Mouse (Mus musculus) forebrain, embryonic 16.5 days (tissue): ENCODE results near the gene Bicral. TPM values are rescaled to one million over a fixed set of nuclear protein-coding genes. Genes with fewer than 3 reads are reported as not detected.

Experiments used
- ATAC-seq: fragments of 200-750 bp; cut with Nextera tagmentation; 2 replicates; pipeline ENCODE4 v1.8.0; 2017; ENCODE audit warnings: mild to moderate bottlenecking, moderate library complexity
- H3K27ac ChIP-seq: fragments of 300-500 bp; sonication (generic); 2 replicates; pipeline ENCODE4 v1.5.1; 2014; ENCODE audit warnings: low read length, control low read depth
- H3K27me3 ChIP-seq: fragments of 300-500 bp; sonication (generic); replicated peaks from 2 replicates; pipeline ENCODE4 v1.6.1; 2014; ENCODE audit warnings: low read length; ENCODE audit not compliant: control insufficient read depth, insufficient read depth
- H3K36me3 ChIP-seq: fragments of 300-500 bp; sonication (generic); 2 replicates; pipeline ENCODE4 v1.6.1; 2014; ENCODE audit not compliant: control insufficient read depth, insufficient read depth
- H3K4me1 ChIP-seq: fragments of 300-500 bp; sonication (generic); replicated peaks from 2 replicates; pipeline ENCODE4 v1.6.1; 2014; ENCODE audit warnings: low read length; ENCODE audit not compliant: control insufficient read depth, insufficient read depth
- H3K4me2 ChIP-seq: fragments of 300-500 bp; sonication (generic); 2 replicates; pipeline ENCODE4 v1.6.1; 2014; ENCODE audit warnings: mild to moderate bottlenecking, low read length, control low read depth
- H3K4me3 ChIP-seq: fragments of 300-500 bp; sonication (generic); replicated peaks from 2 replicates; pipeline ENCODE4 v1.5.1; 2014; ENCODE audit warnings: mild to moderate bottlenecking, low read length, control low read depth
- H3K9ac ChIP-seq: fragments of 300-500 bp; sonication (generic); replicated peaks from 2 replicates; pipeline ENCODE4 v1.6.1; 2014; ENCODE audit warnings: low read depth, low read length, control low read depth
- H3K9me3 ChIP-seq: fragments of 300-500 bp; sonication (generic); 2 replicates; pipeline ENCODE4 v1.6.1; 2016; ENCODE audit warnings: low read length; ENCODE audit not compliant: control insufficient read depth
- WGBS: fragments of 180-500 bp; shearing (Covaris S2); extraction: QIAGEN DNeasy Blood & Tissue Kit; methylation state at CpG from one replicate; pipeline ENCODE4 v1.1.7; 2014; 5-methylcytosine and 5-hydroxymethylcytosine counted together
- polyA plus RNA-seq: library from polyadenylated mRNA; unstranded; fragments of >200 nt; fragmentation: Nextera tagmentation; extraction: Ambion mirVana; gene quantifications from 2 replicates; pipeline ENCODE4 v1.2.1, GENCODE M21; 2015

Gene Bicral
- polyA plus RNA-seq, 1 experiment from 2014 or later = 10.0 TPM

- WGBS = 76% methylated on average over 13 of the region's 13 CpGs
- no peak overlapping the region for H3K4me2 ChIP-seq
- H3K9ac ChIP-seq = no peak overlapping the region
- no peak overlapping the region for H3K4me3 ChIP-seq
- no peak for ATAC-seq
- H3K27me3 ChIP-seq = no peaks in the 10 kb centered on the region
- H3K9me3 ChIP-seq = no peaks in the 10 kb centered on the region
- H3K27ac ChIP-seq = no peak overlapping the region
- no peaks in the 10 kb centered on the region; the same call in 1 of the 2 replicates for H3K4me1 ChIP-seq
- peaks cover 12% of the 10 kb centered on the region for H3K36me3 ChIP-seq
Measured at GRCm38 (mm10) chr17:46816306-46816705, 42.0 kb downstream of the Bicral start.

GRCm38 (mm10) chr17:46814497-46814896 is 43.8 kb downstream of the Bicral start:
- Histone ChIP-seq H3K9ac (no peak overlapping the region), H3K4me1 (no peaks in the 10 kb centered on the region; the same call in 1 of the 2 replicates), H3K4me3 (no peak overlapping the region), H3K4me2 (no peak overlapping the region), H3K27me3 (no peaks in the 10 kb centered on the region), H3K27ac (no peak overlapping the region), H3K9me3 (no peaks in the 10 kb centered on the region), H3K36me3 (peaks cover 14% of the 10 kb centered on the region)
- WGBS = 91% methylated on average over 6 of the region's 6 CpGs
- ATAC-seq = no peak

- Histone ChIP-seq H3K4me1 (no peaks in the 10 kb centered on the region; the same call in 1 of the 2 replicates), H3K4me2 (no peak overlapping the region), H3K9me3 (no peaks in the 10 kb centered on the region), H3K4me3 (no peak overlapping the region), H3K9ac (no peak overlapping the region), H3K27me3 (no peaks in the 10 kb centered on the region), H3K36me3 (peaks cover 19% of the 10 kb centered on the region), H3K27ac (no peak overlapping the region)
- ATAC-seq = no peak
- 88% methylated on average over 8 of the region's 8 CpGs for WGBS
Measured at GRCm38 (mm10) chr17:46813637-46814036, 44.6 kb downstream of the Bicral start.

GRCm38 (mm10) chr17:46812442-46812841 is 45.8 kb downstream of the Bicral start:
- Histone ChIP-seq H3K9me3 (no peaks in the 10 kb centered on the region), H3K4me1 (no peaks in the 10 kb centered on the region; the same call in 1 of the 2 replicates), H3K36me3 (peaks cover 22% of the 10 kb centered on the region; the same call in 1 of the 2 replicates), H3K4me3 (no peak overlapping the region), H3K27ac (no peak overlapping the region), H3K9ac (no peak overlapping the region), H3K27me3 (no peaks in the 10 kb centered on the region), H3K4me2 (no peak overlapping the region)
- 73% methylated on average over 1 of the region's 1 CpGs for WGBS
- no peak for ATAC-seq

DNA sequence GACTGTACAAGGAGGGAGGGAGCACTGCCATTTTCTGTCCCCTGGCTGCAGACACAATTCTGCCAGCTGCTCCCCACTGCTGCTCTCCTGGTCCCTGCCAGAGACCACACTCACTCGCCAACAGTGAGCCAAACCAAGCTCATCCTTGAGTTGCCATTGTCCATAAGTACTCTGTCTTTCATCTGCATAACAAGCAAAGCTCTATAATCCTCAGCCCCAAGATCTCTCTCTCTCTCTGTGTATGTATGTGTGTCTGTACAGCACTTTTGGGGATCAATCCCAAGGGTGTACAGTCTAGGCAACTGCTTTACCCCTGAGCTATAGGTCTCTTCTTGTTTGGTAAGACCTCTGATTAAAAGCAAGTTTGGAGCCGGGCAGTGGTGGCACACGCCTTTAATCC is 47.6 kb downstream of the Bicral start:
- Histone ChIP-seq H3K9me3 (no peaks in the 10 kb centered on the region), H3K27me3 (no peaks in the 10 kb centered on the region), H3K4me1 (no peaks in the 10 kb centered on the region), H3K27ac (no peak overlapping the region), H3K36me3 (peaks cover 25% of the 10 kb centered on the region; the same call in 1 of the 2 replicates), H3K4me3 (no peak overlapping the region), H3K9ac (no peak overlapping the region), H3K4me2 (no peak overlapping the region)
- ATAC-seq = no peak
- 86% methylated on average over 3 of the region's 3 CpGs for WGBS

GRCm38 (mm10) chr17:46809131-46809830 is 49.0 kb downstream of the Bicral start:
- WGBS = 84% methylated on average over 6 of the region's 6 CpGs
- no peaks in the 10 kb centered on the region for H3K9me3 ChIP-seq
- no peaks in the 10 kb centered on the region for H3K4me1 ChIP-seq
- H3K27ac ChIP-seq = no peak overlapping the region
- H3K36me3 ChIP-seq = peaks cover 25% of the 10 kb centered on the region; the same call in 1 of the 2 replicates
- H3K4me3 ChIP-seq = no peak overlapping the region
- H3K27me3 ChIP-seq = no peaks in the 10 kb centered on the region
- ATAC-seq = no peak
- H3K4me2 ChIP-seq = no peak overlapping the region
- no peak overlapping the region for H3K9ac ChIP-seq

GRCm38 (mm10) chr17:46808376-46808775 is 49.9 kb downstream of the Bicral start:
- no peak for ATAC-seq
- H3K4me3 ChIP-seq = no peak overlapping the region
- H3K4me2 ChIP-seq = no peak overlapping the region
- no peaks in the 10 kb centered on the region for H3K27me3 ChIP-seq
- H3K9me3 ChIP-seq = no peaks in the 10 kb centered on the region
- no peak overlapping the region for H3K27ac ChIP-seq
- no peak overlapping the region for H3K9ac ChIP-seq
- 92% methylated on average over 10 of the region's 10 CpGs for WGBS
- H3K4me1 ChIP-seq = no peaks in the 10 kb centered on the region
- H3K36me3 ChIP-seq = peaks cover 25% of the 10 kb centered on the region; the same call in 1 of the 2 replicates

GRCm38 (mm10) chr17:46801761-46802160 is 56.5 kb downstream of the Bicral start:
- WGBS = 87% methylated on average over 6 of the region's 6 CpGs
- no peak for ATAC-seq
- Histone ChIP-seq H3K27ac (no peak overlapping the region), H3K4me1 (no peaks in the 10 kb centered on the region), H3K27me3 (no peaks in the 10 kb centered on the region), H3K4me3 (no peak overlapping the region), H3K36me3 (peaks cover 25% of the 10 kb centered on the region), H3K4me2 (no peak overlapping the region), H3K9me3 (no peaks in the 10 kb centered on the region), H3K9ac (no peak overlapping the region)

- no peaks in the 10 kb centered on the region for H3K27me3 ChIP-seq
- peaks cover 22% of the 10 kb centered on the region for H3K36me3 ChIP-seq
- no peaks in the 10 kb centered on the region for H3K9me3 ChIP-seq
- H3K9ac ChIP-seq = no peak overlapping the region
- no peak overlapping the region for H3K27ac ChIP-seq
- H3K4me3 ChIP-seq = no peak overlapping the region
- H3K4me2 ChIP-seq = no peak overlapping the region
- no peaks in the 10 kb centered on the region for H3K4me1 ChIP-seq
- WGBS = 85% methylated on average over 10 of the region's 10 CpGs
- no peak for ATAC-seq
Measured at GRCm38 (mm10) chr17:46799680-46800079, 58.6 kb downstream of the Bicral start.
